Mouse (Mus musculus) cerebellum, postnatal 14 days (tissue): ENCODE measurements around the gene Mtmr6.
A peak's percentile ranks its signal among the peaks of the same experiment; 100 is the strongest.

Source experiments
- DNase-seq, 2 experiments: peaks; one replicate each; pipeline ENCODE4 v3.0.0; 2021; ENCODE audit warnings: mixed read lengths in 2 of 2

Gene Mtmr6

GRCm38 (mm10) chr14:60264990-60265876, at the start of gene Mtmr6:
Gene Mtmr6 (plus strand): TSS chr14:60265228.
- peak; percentile 94 to 96 for DNase-seq

- DNase-seq = no peak
Observed at GRCm38 (mm10) chr14:60216125-60216524, 48.9 kb upstream of the Mtmr6 start.

- DNase-seq = no peak
Observed at GRCm38 (mm10) chr14:60217616-60218015, 47.4 kb upstream of the Mtmr6 start.

- DNase-seq = no peak
Observed at GRCm38 (mm10) chr14:60219886-60220285, 45.1 kb upstream of the Mtmr6 start.

GRCm38 (mm10) chr14:60238551-60238950, 26.5 kb upstream of the Mtmr6 start:
- DNase-seq = no peak

GRCm38 (mm10) chr14:60250366-60250765, 14.7 kb upstream of the Mtmr6 start:
- DNase-seq = no peak

GRCm38 (mm10) chr14:60250879-60251278, 14.1 kb upstream of the Mtmr6 start:
- no peak for DNase-seq

GRCm38 (mm10) chr14:60251281-60252003, 13.6 kb upstream of the Mtmr6 start, which contains the start of the genes Nupl1 and Gm49336:
Gene Nupl1 (minus strand): TSS chr14:60251431.
Gene Gm49336 (minus strand): TSS chr14:60251507.
- peak; percentile 98 for DNase-seq

GRCm38 (mm10) chr14:60252004-60253000, 12.7 kb upstream of the Mtmr6 start:
- DNase-seq = peak; percentile 61 to 69

- DNase-seq = no peak
Observed at GRCm38 (mm10) chr14:60253466-60253865, 11.6 kb upstream of the Mtmr6 start.

- DNase-seq = no peak
Observed at GRCm38 (mm10) chr14:60254774-60255173, 10.3 kb upstream of the Mtmr6 start.

- no peak for DNase-seq
Observed at GRCm38 (mm10) chr14:60256356-60256755, 8.7 kb upstream of the Mtmr6 start.

GRCm38 (mm10) chr14:60257101-60257500, 7.9 kb upstream of the Mtmr6 start:
- no peak for DNase-seq

- no peak for DNase-seq
Observed at GRCm38 (mm10) chr14:60257851-60258250, 7.2 kb upstream of the Mtmr6 start.

- DNase-seq = no peak
Observed at GRCm38 (mm10) chr14:60262316-60262715, 2.7 kb upstream of the Mtmr6 start.

- no peak for DNase-seq
Observed at GRCm38 (mm10) chr14:60269333-60269732, 4.3 kb downstream of the Mtmr6 start.

GRCm38 (mm10) chr14:60273346-60273745, 8.3 kb downstream of the Mtmr6 start:
- no peak for DNase-seq

GRCm38 (mm10) chr14:60275301-60276276, 10.6 kb downstream of the Mtmr6 start:
- DNase-seq = no peak

GRCm38 (mm10) chr14:60286194-60286863, 21.3 kb downstream of the Mtmr6 start:
- DNase-seq = no peak

GRCm38 (mm10) chr14:60290363-60290762, 25.3 kb downstream of the Mtmr6 start:
- DNase-seq = no peak

GRCm38 (mm10) chr14:60295531-60295930, 30.5 kb downstream of the Mtmr6 start:
- DNase-seq = no peak
